Mouse (Mus musculus) forebrain, embryonic 14.5 days (tissue): ENCODE results near the gene Tsn. TPM values are rescaled to one million over a fixed set of nuclear protein-coding genes. Genes with fewer than 3 reads are reported as not detected.

Experiments used
- polyA plus RNA-seq: library from polyadenylated mRNA; unstranded; fragments of >200 nt; fragmentation: Nextera tagmentation; extraction: Ambion mirVana; gene quantifications from 2 replicates; pipeline ENCODE4 v1.2.1, GENCODE M21; 2014

Gene Tsn
- polyA plus RNA-seq, 1 experiment from 2014 or later, result 512 TPM

Other genes with a start within 250 kb of the Tsn start
- 0.29 and 0.37 TPM in 2 replicates for gene Gm29106, start 135.2 kb downstream of the Tsn start, polyA plus RNA-seq
- 89.7 and 91.1 TPM in 2 replicates for gene Nifk, start 10.1 kb upstream of the Tsn start, polyA plus RNA-seq
- gene Clasp1, start 77.3 kb upstream of the Tsn start, polyA plus RNA-seq, result 71.6 and 108 TPM in 2 replicates